Mouse (Mus musculus): ENCODE measurements around the gene Vps13d. TPM values are rescaled to one million over a fixed set of nuclear protein-coding genes. Genes with fewer than 3 reads are reported as not detected.

Gene Vps13d
- total and polyA plus RNA-seq, 2 experiments from 2014 or later = 9.0 to 42.6 TPM

- no peak for ATAC-seq (ENCODE audit: insufficient read depth, low read depth)
- H3K27ac ChIP-seq (ENCODE audit: low read depth) = no peak overlapping the region
- no peaks in the 10 kb centered on the region for H3K27me3 ChIP-seq (ENCODE audit: control insufficient read depth, insufficient read depth, low read length)
- no peak for DNase-seq (ENCODE audit: low spot score)
- WGBS = 55% methylated on average over 1 of the region's 1 CpGs
- no peak for TF ChIP-seq EP300 (IDR thresholded peaks at IDR 0.05; ENCODE audit: low read depth)
- no peak for TF ChIP-seq CTCF (IDR thresholded peaks at IDR 0.05; ENCODE audit: low read depth)
- no peak overlapping the region for H3K4me2 ChIP-seq (ENCODE audit: low read depth, low read length)
- H3K9me3 ChIP-seq (replicated peaks; ENCODE audit: control insufficient read depth, low read length) = no peaks in the 10 kb centered on the region
- H3K9ac ChIP-seq (replicated peaks; ENCODE audit: low read depth, low read length) = no peak overlapping the region
- H3K36me3 ChIP-seq (replicated peaks; ENCODE audit: control insufficient read depth, insufficient read depth, low read length) = peaks cover 8% of the 10 kb centered on the region; the same call in 1 of the 2 replicates
- H3K4me3 ChIP-seq (ENCODE audit: low read depth, low read length) = no peak overlapping the region
- peaks cover 28% of the 10 kb centered on the region for H3K4me1 ChIP-seq (ENCODE audit: control insufficient read depth, insufficient read depth)
These were observed 199.0 kb downstream of the Vps13d start for GRCm38 (mm10) chr4:144995826-144996225.

GRCm38 (mm10) chr4:144993047-144993917, 201.5 kb downstream of the Vps13d start:
- DNase-seq (ENCODE audit: low spot score) (no peak), ATAC-seq (ENCODE audit: insufficient read depth, low read depth) (no peak)
- Histone ChIP-seq H3K27ac (ENCODE audit: low read depth) (no peak overlapping the region), H3K4me2 (ENCODE audit: low read depth, low read length) (no peak overlapping the region), H3K27me3 (ENCODE audit: control insufficient read depth, insufficient read depth, low read length) (no peaks in the 10 kb centered on the region), H3K9ac (replicated peaks; ENCODE audit: low read depth, low read length) (no peak overlapping the region), H3K4me1 (ENCODE audit: control insufficient read depth, insufficient read depth) (peaks cover 12% of the 10 kb centered on the region), H3K36me3 (replicated peaks; ENCODE audit: control insufficient read depth, insufficient read depth, low read length) (peaks cover 8% of the 10 kb centered on the region; the same call in 1 of the 2 replicates), H3K9me3 (replicated peaks; ENCODE audit: control insufficient read depth, low read length) (no peaks in the 10 kb centered on the region), H3K4me3 (ENCODE audit: low read depth, low read length) (no peak overlapping the region)
- 77% methylated on average over 9 of the region's 9 CpGs for WGBS
- no peak for TF ChIP-seq EP300 (IDR thresholded peaks at IDR 0.05; ENCODE audit: low read depth)
- no peak for TF ChIP-seq CTCF (IDR thresholded peaks at IDR 0.05; ENCODE audit: low read depth)

GRCm38 (mm10) chr4:144992413-144992812, 202.4 kb downstream of the Vps13d start:
- WGBS = 63% methylated on average over 3 of the region's 3 CpGs
- Histone ChIP-seq H3K4me1 (ENCODE audit: control insufficient read depth, insufficient read depth) (peaks cover 7% of the 10 kb centered on the region; the same call in 1 of the 2 replicates), H3K27ac (ENCODE audit: low read depth) (no peak overlapping the region), H3K36me3 (replicated peaks; ENCODE audit: control insufficient read depth, insufficient read depth, low read length) (peaks cover 8% of the 10 kb centered on the region; the same call in 1 of the 2 replicates), H3K4me2 (ENCODE audit: low read depth, low read length) (no peak overlapping the region), H3K9me3 (replicated peaks; ENCODE audit: control insufficient read depth, low read length) (no peaks in the 10 kb centered on the region), H3K27me3 (ENCODE audit: control insufficient read depth, insufficient read depth, low read length) (no peaks in the 10 kb centered on the region), H3K4me3 (ENCODE audit: low read depth, low read length) (no peak overlapping the region), H3K9ac (replicated peaks; ENCODE audit: low read depth, low read length) (no peak overlapping the region)
- TF ChIP-seq EP300 (IDR thresholded peaks at IDR 0.05; ENCODE audit: low read depth) = no peak
- DNase-seq (ENCODE audit: low spot score) (no peak), ATAC-seq (ENCODE audit: insufficient read depth, low read depth) (no peak)

DNA sequence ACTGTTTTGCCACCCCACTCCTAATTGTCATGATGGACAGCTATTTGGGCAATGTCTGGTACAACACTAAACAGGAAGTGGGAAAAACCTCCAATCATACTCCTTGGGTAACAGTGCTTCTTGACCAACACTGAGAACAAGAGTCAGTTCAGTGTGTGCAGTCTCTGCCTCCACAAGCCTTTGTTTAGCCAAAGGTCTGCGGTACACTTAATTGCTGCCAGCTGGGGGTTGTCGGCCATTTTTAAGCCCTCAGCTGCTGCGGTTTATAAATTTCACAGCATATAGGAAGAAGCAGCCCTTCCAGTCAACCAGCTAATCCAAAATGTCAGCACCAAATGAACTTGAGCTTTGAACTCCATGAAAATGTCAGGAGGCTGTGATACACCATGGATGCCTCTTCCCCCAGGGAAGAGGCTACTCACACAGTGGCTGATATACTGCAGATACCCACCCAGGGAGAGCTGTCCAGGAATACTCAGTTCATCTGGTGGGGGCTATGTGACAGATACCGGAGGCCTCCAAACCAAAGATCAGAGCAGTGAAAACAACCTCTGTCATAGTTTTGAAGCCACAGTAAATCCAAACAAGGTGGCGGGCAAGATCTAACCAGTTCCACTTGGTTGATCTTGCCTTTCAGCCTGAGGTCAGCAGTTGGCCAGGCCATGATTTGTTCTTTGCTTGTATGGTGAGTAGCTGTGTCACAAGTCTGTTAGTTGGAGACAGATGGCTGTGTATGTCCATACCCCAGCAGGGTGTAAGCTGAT, 206.2 kb downstream of the Vps13d start:
- Histone ChIP-seq H3K4me1 (ENCODE audit: control insufficient read depth, insufficient read depth) (peaks cover 18% of the 10 kb centered on the region), H3K27ac (ENCODE audit: low read depth) (no peak overlapping the region), H3K9ac (replicated peaks; ENCODE audit: low read depth, low read length) (no peak overlapping the region), H3K4me3 (ENCODE audit: low read depth, low read length) (no peak overlapping the region), H3K36me3 (replicated peaks; ENCODE audit: control insufficient read depth, insufficient read depth, low read length) (0 out of 2 replicates have a peak, but pooled peaks cover 2% of the 10 kb centered on the region), H3K4me2 (ENCODE audit: low read depth, low read length) (no peak overlapping the region), H3K9me3 (replicated peaks; ENCODE audit: control insufficient read depth, low read length) (no peaks in the 10 kb centered on the region), H3K27me3 (ENCODE audit: control insufficient read depth, insufficient read depth, low read length) (no peaks in the 10 kb centered on the region)
- WGBS = 73% methylated on average over 5 of the region's 5 CpGs
- DNase-seq (ENCODE audit: low spot score) (no peak), ATAC-seq (ENCODE audit: insufficient read depth, low read depth) (no peak)
- TF ChIP-seq EP300 (IDR thresholded peaks at IDR 0.05; ENCODE audit: low read depth) (no peak), CTCF (IDR thresholded peaks at IDR 0.05; ENCODE audit: low read depth) (no peak)

DNA sequence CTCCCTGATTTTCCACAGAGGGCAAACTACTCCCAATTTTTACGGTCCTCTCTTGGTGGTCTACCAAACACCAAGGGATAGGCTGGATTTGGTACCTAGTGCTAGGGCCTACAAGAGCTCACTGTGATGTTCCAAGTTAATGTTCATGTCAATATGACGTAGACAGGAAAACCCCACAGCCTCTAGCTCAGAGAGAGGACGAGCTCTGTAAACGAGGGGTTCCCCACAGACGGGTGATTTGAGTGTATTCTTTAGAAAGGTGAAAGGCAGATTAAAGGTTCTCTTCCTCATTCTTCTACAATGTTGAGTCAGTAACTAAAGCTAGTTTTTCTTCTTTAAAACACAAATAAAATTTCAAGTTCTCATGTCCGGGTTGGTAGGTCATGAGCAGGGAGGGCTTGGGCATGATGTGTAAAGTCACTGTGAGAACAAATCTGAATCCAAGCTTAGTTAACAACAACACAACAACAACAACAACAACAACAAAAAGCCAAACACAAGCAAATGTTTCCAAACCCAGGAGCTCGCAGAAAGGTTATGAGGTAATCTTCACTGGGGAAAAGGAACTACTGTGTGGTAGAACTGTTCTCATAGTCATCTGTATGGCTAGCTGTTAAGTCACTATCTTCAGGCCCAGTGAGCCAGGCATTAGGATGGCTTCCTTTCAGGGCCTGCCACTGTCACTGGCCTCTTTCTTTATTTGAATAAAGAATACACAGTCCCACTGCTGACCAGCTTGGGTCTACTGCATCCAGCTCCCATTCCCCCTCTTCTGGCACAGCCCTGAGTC, 208.6 kb downstream of the Vps13d start:
- DNase-seq (ENCODE audit: low spot score) (no peak), ATAC-seq (ENCODE audit: insufficient read depth, low read depth) (no peak)
- 0 out of 2 replicates have a peak, but pooled peaks cover 2% of the 10 kb centered on the region for H3K36me3 ChIP-seq (replicated peaks; ENCODE audit: control insufficient read depth, insufficient read depth, low read length)
- no peaks in the 10 kb centered on the region for H3K27me3 ChIP-seq (ENCODE audit: control insufficient read depth, insufficient read depth, low read length)
- peaks cover 35% of the 10 kb centered on the region for H3K4me1 ChIP-seq (ENCODE audit: control insufficient read depth, insufficient read depth)
- no peaks in the 10 kb centered on the region for H3K9me3 ChIP-seq (replicated peaks; ENCODE audit: control insufficient read depth, low read length)
- H3K4me2 ChIP-seq (ENCODE audit: low read depth, low read length) = no peak overlapping the region
- 91% methylated on average over 7 of the region's 7 CpGs for WGBS
- H3K9ac ChIP-seq (replicated peaks; ENCODE audit: low read depth, low read length) = no peak overlapping the region
- H3K4me3 ChIP-seq (ENCODE audit: low read depth, low read length) = no peak overlapping the region
- TF ChIP-seq CTCF (IDR thresholded peaks at IDR 0.05; ENCODE audit: low read depth) = no peak
- TF ChIP-seq EP300 (IDR thresholded peaks at IDR 0.05; ENCODE audit: low read depth) = no peak
- no peak overlapping the region for H3K27ac ChIP-seq (ENCODE audit: low read depth)
